Mouse (Mus musculus) MEL (cell line): ENCODE data around the gene Tcirg1.

Source experiments
- CTCF ChIP-seq, 3 experiments: IDR thresholded peaks in 2 of 3; conservative IDR thresholded peaks in 1 of 3; 2 replicates each; pipeline ENCODE4 v1.5.1; 2011 to 2012; ENCODE audit warnings: low read length in 3 of 3, low read depth in 2 of 3, mild to moderate bottlenecking in 2 of 3, improper control_type of control experiment in 1 of 3, inconsistent platforms in 1 of 3, mixed read lengths in 1 of 3, moderate library complexity in 1 of 3; ENCODE audit not compliant: control insufficient read depth in 1 of 3, insufficient read depth in 1 of 3, poor library complexity in 1 of 3, severe bottlenecking in 1 of 3
- ELF1 ChIP-seq: IDR thresholded peaks from 2 replicates; pipeline ENCODE4 v1.6.1; 2014; ENCODE audit warnings: low read depth, mild to moderate bottlenecking, inconsistent platforms, low read length, improper control_type of control experiment, moderate library complexity
- ETS1 ChIP-seq: IDR thresholded peaks from 2 replicates; pipeline ENCODE4 v1.6.1; 2012; ENCODE audit warnings: low read depth, mild to moderate bottlenecking, inconsistent platforms, low read length, improper control_type of control experiment, moderate library complexity
- GABPA ChIP-seq: IDR thresholded peaks from 2 replicates; pipeline ENCODE4 v1.6.1; 2012; ENCODE audit warnings: low read depth, mild to moderate bottlenecking, inconsistent platforms, low read length, improper control_type of control experiment, moderate library complexity
- GATA1 ChIP-seq: IDR thresholded peaks from 2 replicates; pipeline ENCODE4 v1.6.1; 2011; ENCODE audit warnings: low read depth, low read length, improper control_type of control experiment
- JUND ChIP-seq: IDR thresholded peaks from 2 replicates; pipeline ENCODE4 v1.6.1; 2011; ENCODE audit warnings: low read depth, mild to moderate bottlenecking, improper control_type of control experiment, low read length
- KAT2A ChIP-seq: conservative IDR thresholded peaks from 2 replicates; pipeline ENCODE4 v1.6.1; 2012; ENCODE audit warnings: low read depth, low read length, improper control_type of control experiment, inconsistent platforms
- POLR2A ChIP-seq, 2 experiments: IDR thresholded peaks; 2 replicates each; pipeline ENCODE4 v1.6.1; 2011 to 2012; ENCODE audit warnings: low read length in 2 of 2, mild to moderate bottlenecking in 2 of 2, control low read depth in 1 of 2, improper control_type of control experiment in 1 of 2, low read depth in 1 of 2, moderate library complexity in 1 of 2; ENCODE audit not compliant: control insufficient read depth in 1 of 2, insufficient read depth in 1 of 2, poor library complexity in 1 of 2
- TBP ChIP-seq: IDR thresholded peaks from 2 replicates; pipeline ENCODE4 v1.8.0; 2011; ENCODE audit warnings: low read depth, low read length, improper control_type of control experiment
- UBTF ChIP-seq: IDR thresholded peaks from 2 replicates; pipeline ENCODE4 v1.6.1; 2012; ENCODE audit warnings: low read depth, mild to moderate bottlenecking, inconsistent platforms, low read length, improper control_type of control experiment, moderate library complexity, borderline replicate concordance; ENCODE audit not compliant: insufficient read depth
- ZKSCAN1 ChIP-seq: IDR thresholded peaks from 2 replicates; pipeline ENCODE4 v1.6.1; 2012; ENCODE audit warnings: low read depth, mild to moderate bottlenecking, inconsistent platforms, low read length, improper control_type of control experiment, moderate library complexity
- ZMIZ1 ChIP-seq: IDR thresholded peaks from 2 replicates; pipeline ENCODE4 v1.6.1; 2012; ENCODE audit warnings: low read depth, mild to moderate bottlenecking, inconsistent platforms, low read length, improper control_type of control experiment, moderate library complexity
- ZNF384 ChIP-seq: IDR thresholded peaks from 2 replicates; pipeline ENCODE4 v1.6.1; 2012; ENCODE audit warnings: low read depth, mild to moderate bottlenecking, inconsistent platforms, low read length, improper control_type of control experiment

- TF ChIP-seq JUND (no peak), GABPA (no peak), TBP (no peak), POLR2A (IDR thresholded peaks at IDR 0.05; ENCODE audit: control insufficient read depth in 1 of 2, insufficient read depth in 1 of 2, low read depth in 1 of 2, low read length in 2 of 2, poor library complexity in 1 of 2) (no peak), ETS1 (no peak), CTCF (IDR thresholded peaks at IDR 0.05 in 2 of 3, conservative IDR thresholded peaks at IDR 0.05 in 1 of 3; ENCODE audit: control insufficient read depth in 1 of 3, insufficient read depth in 1 of 3, low read depth in 2 of 3, low read length in 3 of 3, poor library complexity in 1 of 3, severe bottlenecking in 1 of 3) (no peak), ZMIZ1 (no peak), UBTF (0 out of 2 replicates have a peak, but pooled peaks have one; percentile 54), GATA1 (no peak), ELF1 (no peak), KAT2A (no peak), ZNF384 (no peak), ZKSCAN1 (no peak)
Measured at GRCm38 (mm10) chr19:3851979-3852681, 54.8 kb downstream of the Tcirg1 start.
